Mouse (Mus musculus) heart, adult 2 months (tissue): Measurements from ENCODE around the gene Fmo6. TPM values are rescaled to one million over a fixed set of nuclear protein-coding genes. Genes with fewer than 3 reads are reported as not detected.
A peak's percentile ranks its signal among the peaks of the same experiment; 100 is the strongest.

Source experiments
- DNase-seq, 2 experiments: peaks; one replicate each; pipeline ENCODE4 v3.0.0; 2021
- H3K27ac ChIP-seq: fragments of 200-600 bp; 2 replicates; pipeline ENCODE4 v1.8.1; 2022
- H3K27me3 ChIP-seq: fragments of 200-500 bp; 2 replicates; pipeline ENCODE4 v1.6.1; 2012; ENCODE audit warnings: mild to moderate bottlenecking, low read length, inconsistent platforms, mixed read lengths; ENCODE audit not compliant: control insufficient read depth, insufficient read depth
- H3K36me3 ChIP-seq: fragments of 200-500 bp; 2 replicates; pipeline ENCODE4 v1.6.1; 2012; ENCODE audit warnings: low read length, inconsistent platforms; ENCODE audit not compliant: control insufficient read depth, insufficient read depth
- H3K4me1 ChIP-seq: fragments of 200-500 bp; 2 replicates; pipeline ENCODE4 v1.6.1; 2011; ENCODE audit warnings: low read length; ENCODE audit not compliant: control insufficient read depth, insufficient read depth
- H3K4me3 ChIP-seq: fragments of 200-600 bp; 2 replicates; pipeline ENCODE4 v1.8.1; 2022
- H3K79me2 ChIP-seq: fragments of 200-500 bp; replicated peaks from 2 replicates; pipeline ENCODE4 v1.6.1; 2012; ENCODE audit warnings: mild to moderate bottlenecking, inconsistent platforms, low read length, moderate library complexity, mixed read lengths; ENCODE audit not compliant: control insufficient read depth, insufficient read depth
- H3K9ac ChIP-seq: fragments of 200-500 bp; 2 replicates; pipeline ENCODE4 v1.6.1; 2012; ENCODE audit warnings: low read depth, mild to moderate bottlenecking, control low read depth, inconsistent platforms, low read length, mixed read lengths
- CTCF ChIP-seq: fragments of 200-600 bp; IDR thresholded peaks from 2 replicates; pipeline ENCODE4 v1.8.1; 2022; ENCODE audit warnings: antibody characterized with exemption, mild to moderate bottlenecking, moderate library complexity
- EP300 ChIP-seq: fragments of 200-500 bp; IDR thresholded peaks from 2 replicates; pipeline ENCODE4 v1.6.1; 2011; ENCODE audit warnings: low read depth, low read length, control low read depth; ENCODE audit not compliant: insufficient read depth
- POLR2A ChIP-seq: fragments of 200-500 bp; IDR thresholded peaks from 2 replicates; pipeline ENCODE4 v1.6.1; 2011; ENCODE audit warnings: mild to moderate bottlenecking, low read depth, low read length, control low read depth; ENCODE audit not compliant: insufficient read depth
- WGBS: fragments of 180-500 bp; shearing (Covaris S2); methylation state at CpG from one replicate; pipeline ENCODE4 v1.1.7; 2018; 5-methylcytosine and 5-hydroxymethylcytosine counted together
- intact Hi-C: fragments of 180-260 bp; cut with DNase I; formaldehyde crosslinking; loops from one replicate; pipeline ENCODE4 v1.15.1; 2025
- polyA plus RNA-seq: library from polyadenylated mRNA; depleted of rRNA; stranded (reverse); fragments of >200 nt; gene quantifications from 2 replicates; pipeline ENCODE4 v1.2.3, GENCODE M21; 2012
- total RNA-seq, 2 experiments: library from RNA; stranded (reverse); gene quantifications; 2 replicates each; pipeline ENCODE4 v1.2.3; 2021

The Fmo6 gene
- total and polyA plus RNA-seq, 3 experiments: 0.53 TPM; not detected in 2

DNA sequence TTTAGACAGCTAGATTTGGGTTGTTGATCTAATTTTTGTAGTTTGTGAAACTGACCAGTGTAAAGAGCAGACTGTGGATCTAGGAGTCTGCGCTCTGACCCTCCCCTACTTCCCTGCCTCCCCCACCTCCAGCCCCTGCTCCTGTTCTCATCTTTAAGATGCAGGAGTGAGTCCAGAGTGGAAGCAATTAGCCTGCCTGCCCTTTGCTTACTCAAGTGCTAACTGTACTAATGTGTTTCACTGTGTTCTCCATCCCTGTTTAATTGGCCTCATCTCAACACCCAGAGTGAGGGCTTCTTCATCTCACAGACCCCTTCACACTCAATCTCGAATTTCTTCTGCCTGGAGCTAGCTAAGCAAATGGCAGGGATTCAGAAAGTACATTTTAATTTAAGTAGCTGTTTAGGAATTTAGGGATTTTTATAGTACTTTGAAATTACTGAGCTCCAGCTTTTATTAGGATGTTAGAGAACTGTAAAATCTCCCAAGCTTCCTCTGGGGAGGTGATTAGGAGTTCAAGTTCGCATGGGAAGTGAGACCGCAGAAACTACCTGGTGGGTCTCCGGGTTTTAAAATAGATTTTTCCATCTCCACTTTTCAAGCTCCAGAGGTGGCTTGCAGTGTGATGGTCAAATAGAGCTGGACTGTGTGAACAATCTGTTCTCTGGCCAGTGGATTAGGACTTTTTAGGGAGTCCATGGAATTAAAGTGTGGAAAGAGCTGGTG is 818 bp upstream of the Fmo6 start:
- Histone ChIP-seq H3K27me3 (no peaks in the 10 kb centered on the region), H3K4me1 (peaks cover 2% of the 10 kb centered on the region; the same call in 1 of the 2 replicates), H3K79me2 (no peaks in the 10 kb centered on the region), H3K9ac (no peak overlapping the region), H3K27ac (peak overlapping the region; percentile 20; the same call in 1 of the 2 replicates), H3K36me3 (no peaks in the 10 kb centered on the region; the same call in 1 of the 2 replicates), H3K4me3 (no peak overlapping the region)
- intact Hi-C loops: no loop called here
- TF ChIP-seq CTCF (no peak), POLR2A (no peak), EP300 (no peak)
- 58% methylated on average over 5 of the region's 5 CpGs for WGBS
- DNase-seq: no peak

DNA sequence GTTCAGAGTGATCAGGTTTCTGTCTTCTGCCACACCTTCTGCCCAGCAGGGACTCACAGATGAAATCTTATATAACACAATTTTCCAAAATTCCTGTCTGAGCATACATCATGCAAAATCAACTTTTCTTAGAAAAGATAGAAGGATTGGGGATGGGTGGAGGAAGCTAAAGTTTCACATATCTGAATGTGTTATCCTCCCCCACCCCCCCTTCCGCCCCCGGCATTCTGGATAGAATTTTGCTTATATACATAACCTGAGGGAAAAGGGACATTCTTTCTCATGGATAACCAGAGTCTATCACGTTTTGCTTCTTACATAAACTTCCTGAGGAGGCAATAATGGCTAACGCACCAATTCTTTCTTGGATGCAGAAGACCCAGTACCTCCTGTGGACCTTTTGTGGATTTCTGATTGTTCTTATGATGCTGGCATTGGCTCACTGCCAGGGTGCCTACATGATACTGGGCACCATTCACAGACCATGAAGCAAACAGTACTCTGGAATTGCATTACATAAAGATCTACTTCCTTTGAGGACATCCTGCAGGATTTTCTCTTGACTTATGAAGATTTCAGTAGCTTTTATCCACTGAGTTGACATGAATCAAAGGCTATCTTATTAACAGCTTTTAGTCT is 2.8 kb downstream of the Fmo6 start:
- intact Hi-C loops: no loop called here
- no peak for TF ChIP-seq EP300
- TF ChIP-seq CTCF: no peak
- TF ChIP-seq POLR2A: no peak
- WGBS: 65% methylated on average over 4 of the region's 4 CpGs

GRCm38 (mm10) chr1:162932386-162932785 is 4.9 kb downstream of the Fmo6 start:
- Histone ChIP-seq H3K27ac (peak overlapping the region; percentile 82), H3K4me1 (peaks cover 4% of the 10 kb centered on the region), H3K9ac (no peak overlapping the region), H3K27me3 (no peaks in the 10 kb centered on the region), H3K4me3 (no peak overlapping the region), H3K36me3 (peaks cover 5% of the 10 kb centered on the region), H3K79me2 (no peaks in the 10 kb centered on the region)
- TF ChIP-seq EP300: no peak
- 78% methylated on average over 4 of the region's 4 CpGs for whole genome bisulfite sequencing
- intact Hi-C loops: no loop called here
- no peak for DNase-seq

More for the DNA sequence above, 2.8 kb downstream of the Fmo6 start:
- Histone ChIP-seq H3K27ac (no peak overlapping the region), H3K79me2 (no peaks in the 10 kb centered on the region), H3K36me3 (peaks cover 5% of the 10 kb centered on the region), H3K4me1 (peaks cover 6% of the 10 kb centered on the region), H3K9ac (no peak overlapping the region), H3K4me3 (no peak overlapping the region), H3K27me3 (no peaks in the 10 kb centered on the region)
- DNase-seq: no peak

- Histone ChIP-seq H3K79me2 (no peaks in the 10 kb centered on the region), H3K4me1 (peaks cover 4% of the 10 kb centered on the region), H3K27me3 (no peaks in the 10 kb centered on the region), H3K9ac (peak overlapping the region; percentile 30; the same call in 1 of the 2 replicates), H3K36me3 (peaks cover 5% of the 10 kb centered on the region), H3K27ac (peak overlapping the region; percentile 82), H3K4me3 (no peak overlapping the region)
- no peak for DNase-seq
- intact Hi-C loops: loop anchor here (1.0 kb wide), 1 partner anchor 21 kb away; no protein-coding TSS in a partner anchor
- TF ChIP-seq EP300: no peak
- TF ChIP-seq CTCF: no peak
- no peak for TF ChIP-seq POLR2A
- 71% methylated on average over 5 of the region's 5 CpGs for WGBS
Observed at GRCm38 (mm10) chr1:162931880-162932279, 5.4 kb downstream of the Fmo6 start.

DNA sequence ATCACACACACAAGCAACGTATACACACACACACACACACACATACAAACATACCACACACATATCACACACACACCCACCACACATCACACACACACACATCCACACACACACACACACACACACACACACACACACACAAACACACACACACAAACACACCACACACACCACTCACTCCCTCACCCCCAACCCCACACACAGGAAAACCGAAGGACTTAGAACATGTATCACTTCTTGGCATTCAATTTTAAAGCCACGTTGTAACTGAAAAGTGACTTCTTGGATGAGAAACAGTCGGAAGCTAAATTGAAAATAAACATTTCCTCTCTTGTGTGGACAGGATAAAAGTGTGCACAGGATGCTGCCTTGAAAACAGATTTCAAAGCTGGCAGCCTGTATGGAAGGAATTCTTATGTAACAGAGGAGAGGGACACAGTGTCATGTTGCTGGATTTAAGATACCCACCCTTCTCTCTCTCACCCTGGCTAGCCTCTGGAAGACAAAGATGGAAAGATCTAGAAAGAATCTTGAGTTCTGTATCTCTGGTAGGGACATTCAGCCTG is 5.9 kb downstream of the Fmo6 start:
- no peak overlapping the region for H3K4me3 ChIP-seq
- TF ChIP-seq EP300 (0 out of 2 replicates have a peak, but pooled peaks have one; percentile 34), CTCF (no peak)

GRCm38 (mm10) chr1:162930631-162931030 is 6.7 kb downstream of the Fmo6 start:
- WGBS: 44% methylated on average over 2 of the region's 2 CpGs
- Histone ChIP-seq H3K36me3 (peaks cover 5% of the 10 kb centered on the region), H3K4me1 (peaks cover 4% of the 10 kb centered on the region), H3K4me3 (no peak overlapping the region), H3K27me3 (no peaks in the 10 kb centered on the region), H3K79me2 (no peaks in the 10 kb centered on the region), H3K27ac (peak overlapping the region; percentile 6; the same call in 1 of the 2 replicates), H3K9ac (no peak overlapping the region)
- no peak for TF ChIP-seq EP300
- TF ChIP-seq POLR2A: no peak
- no peak for TF ChIP-seq CTCF
- intact Hi-C loops: loop anchor here (1.0 kb wide), 1 partner anchor 23 kb away; no protein-coding TSS in a partner anchor
- DNase-seq: no peak

More for the DNA sequence above, 5.9 kb downstream of the Fmo6 start:
- peak in 1 of 2 experiments; percentile 15 for DNase-seq
- H3K9ac ChIP-seq: no peak overlapping the region
- peak overlapping the region; percentile 82 for H3K27ac ChIP-seq
- H3K79me2 ChIP-seq: no peaks in the 10 kb centered on the region
- no peaks in the 10 kb centered on the region for H3K27me3 ChIP-seq
- WGBS: 36% methylated on average over 4 of the region's 4 CpGs
- H3K4me1 ChIP-seq: peaks cover 4% of the 10 kb centered on the region
- intact Hi-C loops: loop anchor here (1.0 kb wide), 1 partner anchor 22 kb away; no protein-coding TSS in a partner anchor
- H3K36me3 ChIP-seq: peaks cover 5% of the 10 kb centered on the region
